Mouse (Mus musculus): Measurements from ENCODE around the gene Mkln1. TPM values are rescaled to one million over a fixed set of nuclear protein-coding genes. Genes with fewer than 3 reads are reported as not detected.

Mkln1 gene
- polyA plus RNA-seq, 3 experiments from 2014 or later: 299 to 352 (median 344) TPM

- peak; percentile 18 for ATAC-seq
Observed at GRCm38 (mm10) chr6:31399206-31399549, 643 bp downstream of the Mkln1 start.

DNA sequence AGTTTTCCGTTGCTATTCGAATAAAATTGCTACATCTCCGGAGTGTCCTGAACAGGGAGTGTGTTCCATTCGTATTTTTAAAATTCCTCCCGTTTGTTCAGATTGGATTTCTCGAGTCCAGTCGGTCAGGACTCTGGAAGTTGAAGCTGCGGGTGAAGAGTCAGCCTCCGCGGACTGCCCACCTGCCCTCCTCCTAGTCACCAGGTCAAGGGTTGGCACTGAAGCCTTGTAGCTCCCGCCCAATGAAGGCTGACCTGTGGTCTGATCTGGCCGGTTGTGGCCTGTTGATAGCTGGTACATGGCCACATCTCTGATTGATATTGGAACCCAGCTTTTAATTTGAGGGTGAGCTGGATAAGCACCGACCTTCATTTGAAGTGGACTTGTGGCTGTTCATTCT lies 1.0 kb downstream of the Mkln1 start:
- ATAC-seq: no peak

GRCm38 (mm10) chr6:31411017-31411416 lies 12.5 kb downstream of the Mkln1 start:
- no peak for ATAC-seq

- ATAC-seq: peak; percentile 86
Observed at GRCm38 (mm10) chr6:31412487-31412886, 14.0 kb downstream of the Mkln1 start.

DNA sequence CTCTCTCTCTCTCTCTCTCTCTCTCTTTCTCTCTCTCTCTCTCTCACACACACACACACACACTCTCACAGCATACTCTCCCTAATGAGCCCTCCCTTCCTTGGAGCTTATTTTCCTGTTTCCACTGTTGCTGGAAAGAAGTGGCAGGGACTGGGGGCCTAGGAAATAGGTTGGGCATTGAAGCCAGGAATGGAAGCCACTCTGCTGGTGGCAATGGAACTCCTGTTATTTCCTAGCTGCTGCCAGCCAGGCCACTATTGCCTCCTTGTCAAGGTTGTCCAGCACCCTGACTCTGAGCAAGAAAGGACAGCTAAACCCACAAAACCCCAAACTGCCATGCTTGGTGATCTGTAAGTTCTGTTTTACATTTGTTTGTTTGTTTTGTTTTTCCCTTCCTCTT lies 15.0 kb downstream of the Mkln1 start:
- ATAC-seq: no peak

GRCm38 (mm10) chr6:31414303-31414702 lies 15.8 kb downstream of the Mkln1 start:
- ATAC-seq: no peak

GRCm38 (mm10) chr6:31425428-31425827 lies 26.9 kb downstream of the Mkln1 start:
- no peak for ATAC-seq

DNA sequence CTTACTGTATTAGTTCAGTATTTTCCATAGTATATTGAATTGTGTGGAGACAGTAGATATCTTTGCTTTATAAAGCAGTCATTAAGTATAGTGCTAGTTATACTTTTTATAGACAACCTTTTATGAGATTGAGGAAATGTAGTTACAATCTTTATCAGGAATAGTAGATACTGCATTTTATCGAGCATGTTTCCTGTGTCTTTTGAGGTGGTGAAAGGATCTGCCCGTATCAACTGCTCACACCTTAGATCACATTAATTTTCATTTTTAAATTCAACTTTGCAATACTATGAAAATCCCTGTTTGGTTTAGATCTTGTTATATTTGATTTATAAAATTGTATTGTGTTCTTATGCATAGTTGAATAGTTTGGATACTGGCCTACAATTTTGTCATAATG lies 38.7 kb downstream of the Mkln1 start:
- no peak for ATAC-seq

- ATAC-seq: no peak
Observed at GRCm38 (mm10) chr6:31445258-31445657, 46.7 kb downstream of the Mkln1 start.

DNA sequence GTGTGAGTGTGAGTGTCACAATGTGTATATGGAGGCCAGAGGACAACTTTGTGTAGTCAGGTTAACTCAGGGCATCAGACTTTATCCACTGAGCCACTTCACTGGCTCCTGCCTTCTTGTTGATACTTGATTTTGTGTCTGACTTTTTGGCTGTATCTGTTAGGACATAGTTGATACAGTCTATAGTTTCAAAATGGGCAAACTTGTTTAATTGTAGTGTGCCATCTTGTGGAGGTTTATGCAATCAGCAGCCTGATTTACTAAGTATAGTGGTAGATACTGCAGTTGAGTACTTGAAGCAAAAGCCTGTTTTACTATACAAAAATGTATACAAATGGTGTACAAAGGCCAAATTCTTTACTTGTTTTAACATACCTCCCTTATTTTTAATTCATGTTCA lies 55.2 kb downstream of the Mkln1 start:
- peak; percentile 68 for ATAC-seq

GRCm38 (mm10) chr6:31455376-31455775 lies 56.8 kb downstream of the Mkln1 start:
- no peak for ATAC-seq

DNA sequence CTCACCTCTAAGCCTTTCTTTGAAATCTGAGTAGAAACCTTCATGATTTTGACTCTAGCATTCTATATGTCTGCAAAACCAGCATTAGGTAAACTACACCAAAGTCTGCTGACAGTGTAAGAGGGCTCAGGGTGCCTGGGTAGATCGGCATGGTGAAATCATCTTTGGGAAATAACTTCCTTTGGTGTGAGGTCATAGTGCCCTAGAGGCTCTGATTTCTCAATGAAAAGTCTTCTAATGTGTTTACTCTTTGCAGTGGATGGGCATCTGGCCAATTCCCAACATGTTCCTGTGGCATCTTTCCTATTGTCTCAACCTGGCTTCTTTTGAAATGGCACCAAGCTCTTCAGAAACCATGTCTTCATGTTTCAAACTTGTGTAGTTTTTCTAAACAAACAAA lies 58.5 kb downstream of the Mkln1 start:
- no peak for ATAC-seq

- ATAC-seq: no peak
Observed at GRCm38 (mm10) chr6:31469431-31469830, 70.9 kb downstream of the Mkln1 start.

DNA sequence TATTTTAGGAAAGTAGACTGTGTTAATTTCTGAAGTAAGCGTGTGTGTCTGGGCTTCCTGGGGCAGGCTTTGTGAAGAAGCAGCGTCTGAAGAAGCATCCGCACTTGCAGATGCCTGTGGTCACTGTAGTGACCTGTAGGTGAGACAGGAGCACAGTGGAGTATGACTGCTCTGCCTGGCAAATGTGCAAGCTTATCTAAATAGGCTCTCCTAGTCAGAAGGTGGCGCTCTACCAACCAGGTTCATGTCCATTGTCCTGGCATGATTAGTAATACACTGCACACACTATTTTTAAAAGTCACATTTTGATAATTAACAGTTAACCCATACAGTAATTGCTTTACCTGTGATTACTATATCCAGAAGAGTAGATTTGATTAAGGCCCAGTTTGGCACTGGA lies 79.7 kb downstream of the Mkln1 start:
- ATAC-seq: no peak

- no peak for ATAC-seq
Observed at GRCm38 (mm10) chr6:31480008-31480407, 81.5 kb downstream of the Mkln1 start.

- ATAC-seq: no peak
Observed at GRCm38 (mm10) chr6:31486601-31487000, 88.1 kb downstream of the Mkln1 start.

DNA sequence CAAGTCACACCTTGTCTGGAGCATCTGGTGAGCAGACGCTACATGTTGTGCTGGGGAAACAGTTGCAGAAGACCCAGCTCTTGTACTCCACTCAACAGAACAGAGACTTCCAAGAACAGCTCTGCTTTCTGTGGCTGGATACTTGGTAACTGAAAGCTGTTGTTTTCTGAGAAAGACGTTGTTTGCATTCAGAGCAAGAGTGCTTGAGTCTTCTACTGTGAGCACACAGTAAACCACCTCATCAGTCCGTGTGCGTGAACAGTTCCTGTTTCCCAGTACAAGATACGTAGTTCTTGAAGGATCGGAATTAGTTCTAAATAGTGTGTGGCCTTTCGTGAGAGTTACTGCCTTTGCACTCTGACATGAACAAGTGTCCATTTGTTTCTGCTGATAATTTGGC lies 91.4 kb downstream of the Mkln1 start:
- peak; percentile 49 for ATAC-seq

GRCm38 (mm10) chr6:31495122-31495731 lies 96.7 kb downstream of the Mkln1 start:
- peak; percentile 77 for ATAC-seq

- no peak for ATAC-seq
Observed at GRCm38 (mm10) chr6:31496227-31496626, 97.7 kb downstream of the Mkln1 start.

- ATAC-seq: no peak
Observed at GRCm38 (mm10) chr6:31499836-31500235, 101.3 kb downstream of the Mkln1 start.

GRCm38 (mm10) chr6:31500260-31500659 lies 101.7 kb downstream of the Mkln1 start:
- ATAC-seq: no peak

DNA sequence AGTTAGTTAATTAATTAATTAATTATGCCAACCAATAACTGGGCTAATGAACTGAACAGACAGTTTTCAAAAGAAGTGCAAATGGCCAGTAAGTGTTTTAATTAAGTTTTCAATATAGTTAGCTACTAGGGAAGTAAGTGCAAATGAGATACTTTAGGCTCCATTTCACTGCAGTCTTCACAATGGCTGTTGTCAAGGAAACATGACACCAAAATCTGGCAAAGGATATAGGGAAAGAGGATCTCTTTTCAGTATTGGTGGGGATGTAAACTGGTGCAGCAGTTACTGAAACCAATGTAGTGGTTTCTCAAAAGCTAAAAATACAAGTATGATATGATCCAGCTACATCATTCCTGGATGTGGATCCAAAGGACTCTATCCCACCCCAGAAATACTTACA lies 102.2 kb downstream of the Mkln1 start:
- no peak for ATAC-seq

DNA sequence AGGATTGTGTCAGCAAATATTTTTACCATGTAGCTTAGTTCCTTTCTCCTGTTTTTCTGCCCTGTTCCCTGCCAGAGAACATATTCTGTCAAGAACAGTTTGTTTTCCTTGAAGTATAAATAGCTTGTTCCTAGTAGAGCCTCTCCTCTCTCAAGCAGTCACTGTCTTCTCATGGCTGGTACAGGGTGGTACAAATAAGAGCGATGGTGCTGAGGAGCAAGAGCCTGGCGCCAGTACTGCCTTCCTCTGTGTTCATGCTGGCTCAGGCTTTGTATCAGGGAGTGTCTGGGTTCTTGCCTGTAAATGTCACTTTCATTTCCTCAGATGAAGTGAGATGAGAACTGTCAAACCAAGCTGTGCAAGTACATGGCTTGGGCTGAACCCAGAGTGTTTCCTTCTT lies 104.1 kb downstream of the Mkln1 start:
- no peak for ATAC-seq

- ATAC-seq: no peak
Observed at GRCm38 (mm10) chr6:31513726-31514125, 115.2 kb downstream of the Mkln1 start.

DNA sequence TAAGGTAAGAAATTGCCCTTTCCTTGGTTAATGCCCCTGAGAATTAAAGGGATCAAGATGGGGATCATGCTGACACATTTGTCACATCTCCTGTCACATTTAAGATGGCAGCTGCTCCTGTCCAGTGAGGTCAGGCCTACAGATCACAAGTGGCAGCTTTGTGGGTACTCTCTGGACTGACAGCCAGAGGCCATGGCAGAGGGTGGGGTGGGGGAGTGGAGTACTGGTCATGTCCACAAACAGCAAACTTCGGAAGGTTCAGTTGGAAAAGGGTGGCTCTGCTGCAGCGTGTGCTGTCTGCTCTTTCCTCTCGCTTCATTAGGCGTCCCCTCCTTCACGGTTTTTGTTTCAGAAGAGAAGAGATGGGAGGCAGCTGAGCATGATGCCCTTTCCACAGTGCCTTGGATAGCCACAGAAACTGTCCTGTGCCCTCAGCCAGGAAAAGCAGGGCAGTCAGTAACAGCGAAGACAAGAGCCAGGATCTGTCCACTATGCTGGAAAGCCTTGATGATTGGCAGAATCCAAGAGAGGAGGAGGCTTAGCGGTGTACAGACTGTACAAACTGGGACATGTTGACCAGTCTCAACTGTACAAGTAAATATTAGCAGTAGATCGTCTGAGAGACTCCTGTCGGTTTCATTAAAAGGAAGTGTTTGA lies 119.3 kb downstream of the Mkln1 start:
- no peak for ATAC-seq

All from inflammation-experienced regulatory T-cells, adult 6 months (primary cell).